Mouse (Mus musculus) MEL (cell line): ENCODE measurements around the gene Gm3646.

Experiments
- CTCF ChIP-seq, 3 experiments: IDR thresholded peaks in 2 of 3; conservative IDR thresholded peaks in 1 of 3; 2 replicates each; pipeline ENCODE4 v1.5.1; 2011 to 2012; ENCODE audit warnings: low read length in 3 of 3, low read depth in 2 of 3, mild to moderate bottlenecking in 2 of 3, improper control_type of control experiment in 1 of 3, inconsistent platforms in 1 of 3, mixed read lengths in 1 of 3, moderate library complexity in 1 of 3; ENCODE audit not compliant: control insufficient read depth in 1 of 3, insufficient read depth in 1 of 3, poor library complexity in 1 of 3, severe bottlenecking in 1 of 3
- ELF1 ChIP-seq: IDR thresholded peaks from 2 replicates; pipeline ENCODE4 v1.6.1; 2014; ENCODE audit warnings: low read depth, mild to moderate bottlenecking, inconsistent platforms, low read length, improper control_type of control experiment, moderate library complexity
- POLR2AphosphoS2 ChIP-seq: IDR thresholded peaks from 2 replicates; pipeline ENCODE4 v1.6.1; 2011; ENCODE audit warnings: low read length, improper control_type of control experiment
- TCF12 ChIP-seq: IDR thresholded peaks from 2 replicates; pipeline ENCODE4 v1.6.1; 2014; ENCODE audit warnings: low read depth, mild to moderate bottlenecking, inconsistent platforms, low read length, improper control_type of control experiment, moderate library complexity

DNA sequence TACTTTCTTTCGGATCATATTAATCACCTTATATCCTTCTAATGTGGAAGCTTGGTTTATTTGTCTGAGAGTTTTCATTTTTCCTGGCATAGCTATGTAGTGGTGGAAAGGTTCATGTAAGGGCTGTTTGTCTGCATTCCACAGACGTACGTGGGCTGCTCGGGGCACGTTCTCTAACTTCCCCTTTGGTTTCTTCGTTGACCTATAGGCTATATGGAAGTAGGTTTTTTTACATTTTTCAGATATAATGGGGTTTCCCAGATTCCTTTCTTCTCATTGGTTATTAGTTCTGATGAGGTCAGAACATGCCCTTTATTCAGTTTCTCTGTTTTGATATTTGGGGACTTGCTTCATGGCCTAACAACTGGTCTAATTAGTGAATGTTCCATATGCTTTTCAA lies 23.3 kb downstream of the Gm3646 start:
- TF ChIP-seq CTCF (IDR thresholded peaks at IDR 0.05 in 2 of 3, conservative IDR thresholded peaks at IDR 0.05 in 1 of 3; ENCODE audit: control insufficient read depth in 1 of 3, insufficient read depth in 1 of 3, low read depth in 2 of 3, low read length in 3 of 3, poor library complexity in 1 of 3, severe bottlenecking in 1 of 3) = no peak
- no peak for TF ChIP-seq TCF12
- TF ChIP-seq POLR2AphosphoS2 = no peak
- no peak for TF ChIP-seq ELF1
